Mouse (Mus musculus) forebrain, embryonic 13.5 days (tissue): ENCODE results near the gene Cnpy3. TPM values are rescaled to one million over a fixed set of nuclear protein-coding genes. Genes with fewer than 3 reads are reported as not detected.

Source experiments
- ATAC-seq: fragments of 200-750 bp; cut with Nextera tagmentation; 2 replicates; pipeline ENCODE4 v1.8.0; 2017
- H3K27ac ChIP-seq: fragments of 300-500 bp; sonication (generic); 2 replicates; pipeline ENCODE4 v1.5.1; 2015; ENCODE audit warnings: inconsistent platforms, mild to moderate bottlenecking, moderate library complexity
- H3K27me3 ChIP-seq: fragments of 300-500 bp; sonication (generic); 2 replicates; pipeline ENCODE4 v1.6.1; 2015; ENCODE audit warnings: mild to moderate bottlenecking, inconsistent platforms
- H3K36me3 ChIP-seq: fragments of 300-500 bp; sonication (generic); 2 replicates; pipeline ENCODE4 v1.6.1; 2015; ENCODE audit warnings: mild to moderate bottlenecking, inconsistent platforms; ENCODE audit not compliant: poor library complexity, severe bottlenecking
- H3K4me1 ChIP-seq: fragments of 300-500 bp; sonication (generic); 2 replicates; pipeline ENCODE4 v1.6.1; 2015; ENCODE audit warnings: inconsistent platforms
- H3K4me2 ChIP-seq: fragments of 300-500 bp; sonication (generic); 2 replicates; pipeline ENCODE4 v1.6.1; 2015; ENCODE audit warnings: inconsistent platforms, mild to moderate bottlenecking, moderate library complexity
- H3K4me3 ChIP-seq: fragments of 300-500 bp; sonication (generic); 2 replicates; pipeline ENCODE4 v1.5.1; 2015; ENCODE audit warnings: mild to moderate bottlenecking, inconsistent platforms
- H3K9ac ChIP-seq: fragments of 300-500 bp; sonication (generic); 2 replicates; pipeline ENCODE4 v1.6.1; 2015; ENCODE audit warnings: mild to moderate bottlenecking, inconsistent platforms
- H3K9me3 ChIP-seq: fragments of 300-500 bp; sonication (generic); replicated peaks from 2 replicates; pipeline ENCODE4 v1.6.1; 2016; ENCODE audit warnings: inconsistent platforms
- WGBS: fragments of 180-500 bp; shearing (Covaris S2); methylation state at CpG from one replicate; pipeline ENCODE4 v1.1.7; 2015; 5-methylcytosine and 5-hydroxymethylcytosine counted together
- polyA plus RNA-seq: library from polyadenylated mRNA; unstranded; fragments of >200 nt; fragmentation: Nextera tagmentation; extraction: Ambion mirVana; gene quantifications from 2 replicates; pipeline ENCODE4 v1.2.1, GENCODE M21; 2015

The Cnpy3 gene
- polyA plus RNA-seq, 1 experiment from 2014 or later, result 56.2 TPM

GRCm38 (mm10) chr17:46728496-46728895, 23.5 kb downstream of the Cnpy3 start:
- Histone ChIP-seq H3K4me2 (no peak overlapping the region), H3K9ac (0 out of 2 replicates have a peak overlapping the region, but pooled peaks have one; percentile 34), H3K36me3 (peaks cover 18% of the 10 kb centered on the region), H3K4me1 (no peaks in the 10 kb centered on the region), H3K4me3 (no peak overlapping the region), H3K27ac (no peak overlapping the region), H3K27me3 (peaks cover 15% of the 10 kb centered on the region), H3K9me3 (no peaks in the 10 kb centered on the region)
- 50% methylated on average over 11 of the region's 11 CpGs for WGBS
- no peak for ATAC-seq

GRCm38 (mm10) chr17:46728021-46728420, 24.0 kb downstream of the Cnpy3 start:
- Histone ChIP-seq H3K36me3 (peaks cover 22% of the 10 kb centered on the region), H3K4me3 (no peak overlapping the region), H3K27me3 (peaks cover 15% of the 10 kb centered on the region), H3K9me3 (no peaks in the 10 kb centered on the region), H3K4me2 (no peak overlapping the region), H3K27ac (no peak overlapping the region), H3K4me1 (no peaks in the 10 kb centered on the region), H3K9ac (no peak overlapping the region)
- ATAC-seq, result no peak
- WGBS, result 45% methylated on average over 6 of the region's 6 CpGs

- no peak overlapping the region for H3K4me2 ChIP-seq
- no peak overlapping the region for H3K4me3 ChIP-seq
- peaks cover 15% of the 10 kb centered on the region for H3K27me3 ChIP-seq
- 91% methylated on average over 11 of the region's 11 CpGs for WGBS
- H3K36me3 ChIP-seq, result peaks cover 28% of the 10 kb centered on the region
- H3K9ac ChIP-seq, result no peak overlapping the region
- ATAC-seq, result no peak
- no peaks in the 10 kb centered on the region for H3K9me3 ChIP-seq
- no peak overlapping the region for H3K27ac ChIP-seq
- H3K4me1 ChIP-seq, result no peaks in the 10 kb centered on the region
Measured at GRCm38 (mm10) chr17:46727271-46727670, 24.7 kb downstream of the Cnpy3 start.

- H3K9me3 ChIP-seq, result no peaks in the 10 kb centered on the region
- H3K4me2 ChIP-seq, result no peak overlapping the region
- ATAC-seq, result no peak
- no peak overlapping the region for H3K9ac ChIP-seq
- WGBS, result 92% methylated on average over 26 of the region's 26 CpGs
- H3K27ac ChIP-seq, result no peak overlapping the region
- H3K4me3 ChIP-seq, result no peak overlapping the region
- H3K4me1 ChIP-seq, result no peaks in the 10 kb centered on the region
- peaks cover 15% of the 10 kb centered on the region for H3K27me3 ChIP-seq
- H3K36me3 ChIP-seq, result peaks cover 40% of the 10 kb centered on the region
Measured at GRCm38 (mm10) chr17:46725731-46726645, 26.0 kb downstream of the Cnpy3 start.

- WGBS, result 45% methylated on average over 9 of the region's 9 CpGs
- no peak overlapping the region for H3K4me3 ChIP-seq
- H3K36me3 ChIP-seq, result peaks cover 47% of the 10 kb centered on the region
- ATAC-seq, result peak; percentile 20; the same call in 1 of the 2 replicates
- H3K4me2 ChIP-seq, result no peak overlapping the region
- H3K9me3 ChIP-seq, result no peaks in the 10 kb centered on the region
- no peaks in the 10 kb centered on the region for H3K4me1 ChIP-seq
- H3K9ac ChIP-seq, result no peak overlapping the region; the same call in 1 of the 2 replicates
- H3K27me3 ChIP-seq, result peaks cover 15% of the 10 kb centered on the region
- no peak overlapping the region for H3K27ac ChIP-seq
Measured at GRCm38 (mm10) chr17:46725273-46725672, 26.7 kb downstream of the Cnpy3 start.

GRCm38 (mm10) chr17:46724477-46725084, 27.4 kb downstream of the Cnpy3 start:
- H3K4me1 ChIP-seq, result no peaks in the 10 kb centered on the region
- H3K4me2 ChIP-seq, result no peak overlapping the region
- H3K36me3 ChIP-seq, result peaks cover 48% of the 10 kb centered on the region
- H3K27me3 ChIP-seq, result peaks cover 14% of the 10 kb centered on the region
- whole genome bisulfite sequencing, result 81% methylated on average over 20 of the region's 20 CpGs
- no peak for ATAC-seq
- no peaks in the 10 kb centered on the region for H3K9me3 ChIP-seq
- H3K9ac ChIP-seq, result no peak overlapping the region
- no peak overlapping the region for H3K27ac ChIP-seq
- H3K4me3 ChIP-seq, result no peak overlapping the region

GRCm38 (mm10) chr17:46721077-46721476, 30.9 kb downstream of the Cnpy3 start:
- WGBS, result 88% methylated on average over 7 of the region's 7 CpGs
- Histone ChIP-seq H3K27ac (no peak overlapping the region), H3K9ac (peak overlapping the region; percentile 10; the same call in 1 of the 2 replicates)

GRCm38 (mm10) chr17:46714756-46715481, 37.1 kb downstream of the Cnpy3 start:
- no peak overlapping the region for H3K4me2 ChIP-seq
- 95% methylated on average over 11 of the region's 11 CpGs for WGBS
- ATAC-seq, result no peak
- no peaks in the 10 kb centered on the region for H3K9me3 ChIP-seq
- no peak overlapping the region for H3K27ac ChIP-seq
- peaks cover 23% of the 10 kb centered on the region for H3K4me1 ChIP-seq
- no peaks in the 10 kb centered on the region for H3K27me3 ChIP-seq
- H3K4me3 ChIP-seq, result no peak overlapping the region
- peaks cover 41% of the 10 kb centered on the region for H3K36me3 ChIP-seq
- no peak overlapping the region for H3K9ac ChIP-seq

More at GRCm38 (mm10) chr17:46721077-46721476, 30.9 kb downstream of the Cnpy3 start:
- Histone ChIP-seq H3K4me1 (no peaks in the 10 kb centered on the region), H3K9me3 (no peaks in the 10 kb centered on the region), H3K36me3 (peaks cover 59% of the 10 kb centered on the region), H3K4me2 (no peak overlapping the region), H3K4me3 (no peak overlapping the region), H3K27me3 (no peaks in the 10 kb centered on the region)
- no peak for ATAC-seq

GRCm38 (mm10) chr17:46713849-46714248, 38.2 kb downstream of the Cnpy3 start:
- H3K27ac ChIP-seq, result no peak overlapping the region
- no peak overlapping the region for H3K9ac ChIP-seq
- ATAC-seq, result no peak
- no peak overlapping the region for H3K4me2 ChIP-seq
- 91% methylated on average over 9 of the region's 9 CpGs for WGBS
- H3K4me3 ChIP-seq, result no peak overlapping the region
- no peaks in the 10 kb centered on the region for H3K27me3 ChIP-seq
- peaks cover 41% of the 10 kb centered on the region for H3K36me3 ChIP-seq
- peaks cover 23% of the 10 kb centered on the region for H3K4me1 ChIP-seq
- H3K9me3 ChIP-seq, result no peaks in the 10 kb centered on the region

- H3K4me1 ChIP-seq, result peaks cover 23% of the 10 kb centered on the region
- 75% methylated on average over 7 of the region's 7 CpGs for WGBS
- ATAC-seq, result no peak
- H3K36me3 ChIP-seq, result peaks cover 41% of the 10 kb centered on the region
- H3K9me3 ChIP-seq, result no peaks in the 10 kb centered on the region
- H3K27ac ChIP-seq, result no peak overlapping the region
- H3K27me3 ChIP-seq, result no peaks in the 10 kb centered on the region
- H3K9ac ChIP-seq, result peak overlapping the region; percentile 91
- H3K4me2 ChIP-seq, result peak overlapping the region; percentile 97
- H3K4me3 ChIP-seq, result peak overlapping the region; percentile 91
Measured at GRCm38 (mm10) chr17:46712442-46712841, 39.6 kb downstream of the Cnpy3 start.

- Histone ChIP-seq H3K4me3 (peak overlapping the region; percentile 91), H3K9ac (peak overlapping the region; percentile 91), H3K9me3 (no peaks in the 10 kb centered on the region), H3K36me3 (peaks cover 36% of the 10 kb centered on the region), H3K27ac (peak overlapping the region; percentile 55), H3K4me2 (peak overlapping the region; percentile 97), H3K27me3 (no peaks in the 10 kb centered on the region), H3K4me1 (peaks cover 23% of the 10 kb centered on the region)
- WGBS, result under 1% methylated on average over 76 of the region's 76 CpGs
- no peak; the same call in 1 of the 2 replicates for ATAC-seq
Measured at GRCm38 (mm10) chr17:46711612-46712271, 40.3 kb downstream of the Cnpy3 start.
